Mouse (Mus musculus): ENCODE results near the gene Wwox. TPM values are rescaled to one million over a fixed set of nuclear protein-coding genes. Genes with fewer than 3 reads are reported as not detected.

The Wwox gene
- total and polyA plus RNA-seq, 3 experiments, result 7.6 to 61.8 (median 12.2) TPM

DNA sequence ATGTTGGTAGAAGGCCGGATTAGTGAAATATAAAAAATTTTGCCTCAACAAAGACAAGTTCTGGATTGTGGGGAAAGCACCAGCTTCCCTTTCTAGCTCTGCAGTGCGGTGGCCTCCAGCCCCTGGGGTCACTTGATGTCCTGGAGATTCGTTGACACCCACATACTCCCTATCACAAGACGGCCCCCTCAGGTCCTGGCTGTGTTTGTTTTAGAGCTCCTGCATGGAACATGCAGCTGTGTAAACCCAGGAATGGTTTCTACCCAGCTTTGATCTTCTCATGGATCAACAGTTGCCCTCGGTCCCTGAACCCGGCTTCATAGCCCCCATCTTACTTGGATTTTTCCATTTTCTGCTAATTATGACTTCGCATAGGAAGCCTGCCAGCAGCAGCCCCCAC lies 171.6 kb downstream of the Wwox start:
- no peaks in the 10 kb centered on the region for H3K36me3 ChIP-seq (ENCODE audit: control insufficient read depth in 1 of 2, insufficient read depth in 2 of 2, low read length in 2 of 2)
- no peaks in the 10 kb centered on the region for H3K9me3 ChIP-seq (replicated peaks; ENCODE audit: insufficient read depth, low read length)
- no peak overlapping the region for H3K4me3 ChIP-seq (ENCODE audit: control insufficient read depth in 1 of 2, insufficient read depth in 1 of 2, low read depth in 2 of 2, low read length in 2 of 2)
- no peaks in the 10 kb centered on the region for H3K4me1 ChIP-seq (ENCODE audit: control insufficient read depth in 1 of 2, insufficient read depth in 2 of 2, low read length in 2 of 2)
- no peak overlapping the region for H3K9ac ChIP-seq (ENCODE audit: control insufficient read depth, low read depth, low read length, poor library complexity, severe bottlenecking)
- H3K27ac ChIP-seq (ENCODE audit: control insufficient read depth, low read depth, low read length), result no peak overlapping the region
- no peaks in the 10 kb centered on the region for H3K27me3 ChIP-seq (ENCODE audit: control insufficient read depth in 1 of 2, insufficient read depth in 2 of 2, low read length in 2 of 2)
- DNase-seq (ENCODE audit: low read depth, low spot score), result no peak
- TF ChIP-seq ZNF384 (IDR thresholded peaks at IDR 0.05; ENCODE audit: low read depth, low read length) (no peak), SMC3 (IDR thresholded peaks at IDR 0.05; ENCODE audit: low read depth, low read length) (no peak), GABPA (IDR thresholded peaks at IDR 0.05; ENCODE audit: low read depth, low read length) (no peak), NELFE (IDR thresholded peaks at IDR 0.05; ENCODE audit: low read depth, low read length) (no peak), ZKSCAN1 (IDR thresholded peaks at IDR 0.05; ENCODE audit: low read depth, low read length) (no peak), USF2 (IDR thresholded peaks at IDR 0.05; ENCODE audit: borderline replicate concordance in 1 of 2, insufficient read depth in 1 of 2, low read depth in 1 of 2, low read length in 2 of 2) (no peak), MAFK (IDR thresholded peaks at IDR 0.05; ENCODE audit: borderline replicate concordance, low read depth, low read length) (no peak), POLR2AphosphoS5 (IDR thresholded peaks at IDR 0.05; ENCODE audit: borderline replicate concordance, low read depth, low read length) (no peak), MEF2A (IDR thresholded peaks at IDR 0.05; ENCODE audit: extremely low read depth, insufficient replicate concordance, low read depth, low read length, poor library complexity, severe bottlenecking) (no peak), CTCF (IDR thresholded peaks at IDR 0.05 in 2 of 3, conservative IDR thresholded peaks at IDR 0.05 in 1 of 3; ENCODE audit: control insufficient read depth in 1 of 3, insufficient read depth in 1 of 3, low read depth in 2 of 3, low read length in 3 of 3, poor library complexity in 1 of 3, severe bottlenecking in 1 of 3) (no peak), ZMIZ1 (IDR thresholded peaks at IDR 0.05; ENCODE audit: low read depth, low read length) (no peak), ELF1 (IDR thresholded peaks at IDR 0.05; ENCODE audit: low read depth, low read length) (no peak), MAX (IDR thresholded peaks at IDR 0.05; ENCODE audit: low read length) (no peak), CHD1 (IDR thresholded peaks at IDR 0.05; ENCODE audit: low read depth, low read length) (no peak), BHLHE40 (IDR thresholded peaks at IDR 0.05; ENCODE audit: borderline replicate concordance, low read depth, low read length) (no peak), ZC3H11A (IDR thresholded peaks at IDR 0.05; ENCODE audit: low read depth, low read length) (no peak), RAD21 (IDR thresholded peaks at IDR 0.05; ENCODE audit: low read depth, low read length) (no peak), MXI1 (IDR thresholded peaks at IDR 0.05; ENCODE audit: low read depth, low read length) (no peak)
- H3K79me2 ChIP-seq (ENCODE audit: control insufficient read depth, insufficient read depth, low read length, poor library complexity), result no peaks in the 10 kb centered on the region

GRCm38 (mm10) chr8:114612091-114612490 lies 172.6 kb downstream of the Wwox start:
- DNase-seq (ENCODE audit: low read depth, low spot score), result no peak
- Histone ChIP-seq H3K9ac (ENCODE audit: control insufficient read depth, low read depth, low read length, poor library complexity, severe bottlenecking) (no peak overlapping the region), H3K4me3 (ENCODE audit: control insufficient read depth in 1 of 2, insufficient read depth in 1 of 2, low read depth in 2 of 2, low read length in 2 of 2) (no peak overlapping the region), H3K79me2 (ENCODE audit: control insufficient read depth, insufficient read depth, low read length, poor library complexity) (no peaks in the 10 kb centered on the region), H3K36me3 (ENCODE audit: control insufficient read depth in 1 of 2, insufficient read depth in 2 of 2, low read length in 2 of 2) (no peaks in the 10 kb centered on the region), H3K27me3 (ENCODE audit: control insufficient read depth in 1 of 2, insufficient read depth in 2 of 2, low read length in 2 of 2) (no peaks in the 10 kb centered on the region), H3K27ac (ENCODE audit: control insufficient read depth, low read depth, low read length) (no peak overlapping the region), H3K4me1 (ENCODE audit: control insufficient read depth in 1 of 2, insufficient read depth in 2 of 2, low read length in 2 of 2) (no peaks in the 10 kb centered on the region), H3K9me3 (replicated peaks; ENCODE audit: insufficient read depth, low read length) (no peaks in the 10 kb centered on the region)
- TF ChIP-seq NELFE (IDR thresholded peaks at IDR 0.05; ENCODE audit: low read depth, low read length) (no peak), RAD21 (IDR thresholded peaks at IDR 0.05; ENCODE audit: low read depth, low read length) (no peak)
